Mouse (Mus musculus): ENCODE data around the gene Crisp3.

DNA sequence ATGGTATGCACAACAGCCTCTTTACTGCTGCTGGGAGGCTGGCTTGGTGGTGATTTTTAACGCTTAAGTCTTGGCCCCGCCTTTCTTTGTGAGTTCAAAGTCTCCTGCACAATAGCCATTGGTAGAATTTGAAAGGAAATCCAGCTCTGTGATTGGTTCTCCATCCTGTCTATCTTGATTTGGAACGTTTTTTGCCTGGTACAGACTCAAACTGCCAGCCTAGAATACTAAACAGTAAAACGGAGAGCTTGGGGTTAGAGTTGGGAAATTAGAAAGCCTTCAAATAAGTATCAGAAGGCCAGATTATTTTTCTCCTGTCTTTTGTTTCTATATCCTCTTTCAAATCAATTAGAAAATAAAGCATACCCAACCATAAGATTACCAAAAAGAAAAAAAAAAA, 33.5 kb downstream of the Crisp3 start, which contains the start of gene Pgk2:
- TF ChIP-seq CTCF (IDR thresholded peaks at IDR 0.05; ENCODE audit: borderline replicate concordance, control insufficient read depth, extremely low read depth, insufficient read depth, low read length, poor library complexity) (no peak), POLR2A (IDR thresholded peaks at IDR 0.05; ENCODE audit: control insufficient read depth, extremely low read depth, insufficient read depth, low read length, poor library complexity) (no peak)

Data from thymus, adult 2 months (tissue).